Mouse (Mus musculus) midbrain, embryonic 15.5 days (tissue): ENCODE results near the gene Atxn7l1. TPM values are rescaled to one million over a fixed set of nuclear protein-coding genes. Genes with fewer than 3 reads are reported as not detected.
"Not testable (repeated sequence)": the region's sequence is repeated elsewhere in the genome, so short reads cannot be mapped to it uniquely, and the experiment has no call there.

Experiments
- ATAC-seq: fragments of 200-750 bp; cut with Nextera tagmentation; replicated peaks from 2 replicates; pipeline ENCODE4 v1.8.0; 2017; ENCODE audit warnings: moderate TSS enrichment
- H3K27ac ChIP-seq: fragments of 300-500 bp; sonication (generic); 2 replicates; pipeline ENCODE4 v1.5.1; 2015; ENCODE audit warnings: mild to moderate bottlenecking, inconsistent platforms
- H3K27me3 ChIP-seq: fragments of 300-500 bp; sonication (generic); replicated peaks from 2 replicates; pipeline ENCODE4 v1.6.1; 2015; ENCODE audit warnings: inconsistent platforms
- H3K36me3 ChIP-seq: fragments of 300-500 bp; sonication (generic); replicated peaks from 2 replicates; pipeline ENCODE4 v1.6.1; 2015; ENCODE audit warnings: inconsistent platforms
- H3K4me1 ChIP-seq: fragments of 300-500 bp; sonication (generic); 2 replicates; pipeline ENCODE4 v1.6.1; 2015; ENCODE audit warnings: inconsistent platforms
- H3K4me2 ChIP-seq: fragments of 300-500 bp; sonication (generic); 2 replicates; pipeline ENCODE4 v1.6.1; 2015; ENCODE audit warnings: inconsistent platforms, mild to moderate bottlenecking, moderate library complexity
- H3K4me3 ChIP-seq: fragments of 300-500 bp; sonication (generic); 2 replicates; pipeline ENCODE4 v1.5.1; 2015; ENCODE audit warnings: mild to moderate bottlenecking, inconsistent platforms
- H3K9ac ChIP-seq: fragments of 300-500 bp; sonication (generic); 2 replicates; pipeline ENCODE4 v1.6.1; 2015; ENCODE audit warnings: mild to moderate bottlenecking, inconsistent platforms
- H3K9me3 ChIP-seq: fragments of 300-500 bp; sonication (generic); 2 replicates; pipeline ENCODE4 v1.6.1; 2016; ENCODE audit warnings: inconsistent platforms
- WGBS: fragments of 180-500 bp; shearing (Covaris S2); methylation state at CpG from one replicate; pipeline ENCODE4 v1.1.7; 2015; ENCODE audit warnings: mixed read lengths; 5-methylcytosine and 5-hydroxymethylcytosine counted together
- polyA plus RNA-seq: library from polyadenylated mRNA; unstranded; fragments of >200 nt; fragmentation: Nextera tagmentation; extraction: Ambion mirVana; gene quantifications from 2 replicates; pipeline ENCODE4 v1.2.1, GENCODE M21; 2015

Gene Atxn7l1
- polyA plus RNA-seq, 1 experiment from 2014 or later = 24.4 TPM

GRCm38 (mm10) chr12:33156334-33157018 lies 9.0 kb downstream of the Atxn7l1 start:
- Histone ChIP-seq H3K9ac (no peak overlapping the region), H3K27ac (no peak overlapping the region), H3K27me3 (no peaks in the 10 kb centered on the region), H3K4me3 (no peak overlapping the region), H3K4me2 (no peak overlapping the region), H3K9me3 (no peaks in the 10 kb centered on the region), H3K36me3 (no peaks in the 10 kb centered on the region), H3K4me1 (peaks cover 13% of the 10 kb centered on the region; the same call in 1 of the 2 replicates)
- 95% methylated on average over 7 of the region's 7 CpGs for WGBS
- ATAC-seq = no peak

GRCm38 (mm10) chr12:33158256-33158655 lies 10.8 kb downstream of the Atxn7l1 start:
- Histone ChIP-seq H3K4me2 (no peak overlapping the region), H3K9ac (no peak overlapping the region), H3K36me3 (no peaks in the 10 kb centered on the region), H3K9me3 (no peaks in the 10 kb centered on the region), H3K27me3 (no peaks in the 10 kb centered on the region), H3K27ac (no peak overlapping the region), H3K4me3 (no peak overlapping the region), H3K4me1 (peaks cover 23% of the 10 kb centered on the region)
- ATAC-seq = no peak
- 85% methylated on average over 8 of the region's 8 CpGs for WGBS

- H3K4me2 ChIP-seq = no peak overlapping the region
- no peak overlapping the region for H3K4me3 ChIP-seq
- WGBS = 85% methylated on average over 7 of the region's 7 CpGs
- no peaks in the 10 kb centered on the region for H3K9me3 ChIP-seq
- H3K36me3 ChIP-seq = no peaks in the 10 kb centered on the region
- no peak for ATAC-seq
- peaks cover 19% of the 10 kb centered on the region for H3K4me1 ChIP-seq
- H3K27ac ChIP-seq = no peak overlapping the region
- H3K9ac ChIP-seq = no peak overlapping the region
- H3K27me3 ChIP-seq = no peaks in the 10 kb centered on the region
Observed at GRCm38 (mm10) chr12:33160406-33160805, 12.9 kb downstream of the Atxn7l1 start.

GRCm38 (mm10) chr12:33162541-33162940 lies 15.0 kb downstream of the Atxn7l1 start:
- H3K4me3 ChIP-seq = no peak overlapping the region
- H3K27ac ChIP-seq = peak overlapping the region; percentile 62; the same call in 1 of the 2 replicates
- no peak overlapping the region for H3K4me2 ChIP-seq
- no peaks in the 10 kb centered on the region for H3K27me3 ChIP-seq
- H3K4me1 ChIP-seq = peaks cover 16% of the 10 kb centered on the region
- 43% methylated on average over 12 of the region's 12 CpGs for WGBS
- no peak; the same call in 1 of the 2 replicates for ATAC-seq
- H3K9ac ChIP-seq = peak overlapping the region; percentile 14; the same call in 1 of the 2 replicates
- H3K36me3 ChIP-seq = no peaks in the 10 kb centered on the region
- H3K9me3 ChIP-seq = no peaks in the 10 kb centered on the region

GRCm38 (mm10) chr12:33164019-33164418 lies 16.5 kb downstream of the Atxn7l1 start:
- ATAC-seq, H3K27ac ChIP-seq, H3K36me3 ChIP-seq, H3K4me3 ChIP-seq, H3K4me2 ChIP-seq, H3K9me3 ChIP-seq, H3K9ac ChIP-seq, H3K27me3 ChIP-seq: not testable (repeated sequence)
- H3K4me1 ChIP-seq = peaks cover 14% of the 10 kb centered on the region
- WGBS = 89% methylated on average over 5 of the region's 5 CpGs

- H3K9me3 ChIP-seq = no peaks in the 10 kb centered on the region
- ATAC-seq = no peak
- 61% methylated on average over 8 of the region's 8 CpGs for WGBS
Observed at GRCm38 (mm10) chr12:33166712-33167111, 19.2 kb downstream of the Atxn7l1 start.

GRCm38 (mm10) chr12:33167545-33167944 lies 20.1 kb downstream of the Atxn7l1 start:
- H3K4me3 ChIP-seq = no peak overlapping the region
- no peak overlapping the region for H3K27ac ChIP-seq
- no peak for ATAC-seq
- no peak overlapping the region for H3K9ac ChIP-seq
- H3K9me3 ChIP-seq = no peaks in the 10 kb centered on the region
- H3K4me1 ChIP-seq = peaks cover 3% of the 10 kb centered on the region
- H3K4me2 ChIP-seq = no peak overlapping the region
- H3K36me3 ChIP-seq = no peaks in the 10 kb centered on the region
- no peaks in the 10 kb centered on the region for H3K27me3 ChIP-seq
- WGBS = 81% methylated on average over 5 of the region's 5 CpGs

More at GRCm38 (mm10) chr12:33166712-33167111, 19.2 kb downstream of the Atxn7l1 start:
- H3K4me2 ChIP-seq = no peak overlapping the region
- H3K4me3 ChIP-seq = no peak overlapping the region
- H3K36me3 ChIP-seq = no peaks in the 10 kb centered on the region
- H3K27me3 ChIP-seq = no peaks in the 10 kb centered on the region
- no peak overlapping the region for H3K27ac ChIP-seq
- no peak overlapping the region for H3K9ac ChIP-seq
- peaks cover 7% of the 10 kb centered on the region for H3K4me1 ChIP-seq

- no peak for ATAC-seq
- Histone ChIP-seq H3K27me3 (no peaks in the 10 kb centered on the region), H3K4me2 (no peak overlapping the region), H3K9ac (no peak overlapping the region), H3K4me1 (no peaks in the 10 kb centered on the region), H3K4me3 (no peak overlapping the region), H3K36me3 (no peaks in the 10 kb centered on the region), H3K9me3 (no peaks in the 10 kb centered on the region), H3K27ac (no peak overlapping the region)
- 97% methylated on average over 2 of the region's 2 CpGs for WGBS
Observed at GRCm38 (mm10) chr12:33168491-33168890, 21.0 kb downstream of the Atxn7l1 start.

GRCm38 (mm10) chr12:33169777-33170494 lies 22.4 kb downstream of the Atxn7l1 start:
- H3K27ac ChIP-seq = no peak overlapping the region
- no peak for ATAC-seq
- no peak overlapping the region for H3K4me3 ChIP-seq
- H3K36me3 ChIP-seq = no peaks in the 10 kb centered on the region
- no peak overlapping the region for H3K4me2 ChIP-seq
- H3K9ac ChIP-seq = no peak overlapping the region
- H3K4me1 ChIP-seq = 0 out of 2 replicates have a peak, but pooled peaks cover 2% of the 10 kb centered on the region
- no peaks in the 10 kb centered on the region for H3K27me3 ChIP-seq
- no peaks in the 10 kb centered on the region for H3K9me3 ChIP-seq
- 92% methylated on average over 11 of the region's 11 CpGs for WGBS

- no peaks in the 10 kb centered on the region for H3K27me3 ChIP-seq
- H3K36me3 ChIP-seq = no peaks in the 10 kb centered on the region
- peaks cover 10% of the 10 kb centered on the region for H3K4me1 ChIP-seq
- no peak overlapping the region for H3K27ac ChIP-seq
- no peak overlapping the region for H3K9ac ChIP-seq
- no peak overlapping the region for H3K4me3 ChIP-seq
- no peaks in the 10 kb centered on the region for H3K9me3 ChIP-seq
- ATAC-seq = no peak
- 91% methylated on average over 7 of the region's 7 CpGs for WGBS
- H3K4me2 ChIP-seq = no peak overlapping the region
Observed at GRCm38 (mm10) chr12:33170822-33171221, 23.3 kb downstream of the Atxn7l1 start.

GRCm38 (mm10) chr12:33172926-33173325 lies 25.4 kb downstream of the Atxn7l1 start:
- Histone ChIP-seq H3K4me2 (no peak overlapping the region), H3K9me3 (no peaks in the 10 kb centered on the region)
- 90% methylated on average over 9 of the region's 9 CpGs for WGBS

GRCm38 (mm10) chr12:33173720-33174141 lies 26.2 kb downstream of the Atxn7l1 start:
- Histone ChIP-seq H3K4me2 (no peak overlapping the region), H3K9me3 (no peaks in the 10 kb centered on the region), H3K9ac (no peak overlapping the region), H3K27me3 (no peaks in the 10 kb centered on the region), H3K36me3 (no peaks in the 10 kb centered on the region), H3K4me1 (peaks cover 25% of the 10 kb centered on the region), H3K4me3 (no peak overlapping the region), H3K27ac (no peak overlapping the region)
- ATAC-seq = no peak
- WGBS = 92% methylated on average over 8 of the region's 8 CpGs

More at GRCm38 (mm10) chr12:33172926-33173325, 25.4 kb downstream of the Atxn7l1 start:
- no peak overlapping the region for H3K9ac ChIP-seq
- H3K36me3 ChIP-seq = no peaks in the 10 kb centered on the region
- peaks cover 25% of the 10 kb centered on the region for H3K4me1 ChIP-seq
- H3K27ac ChIP-seq = no peak overlapping the region
- H3K4me3 ChIP-seq = no peak overlapping the region
- ATAC-seq = no peak
- no peaks in the 10 kb centered on the region for H3K27me3 ChIP-seq
